Mouse (Mus musculus): ENCODE measurements around the gene Msx1.

The Msx1 gene

DNA sequence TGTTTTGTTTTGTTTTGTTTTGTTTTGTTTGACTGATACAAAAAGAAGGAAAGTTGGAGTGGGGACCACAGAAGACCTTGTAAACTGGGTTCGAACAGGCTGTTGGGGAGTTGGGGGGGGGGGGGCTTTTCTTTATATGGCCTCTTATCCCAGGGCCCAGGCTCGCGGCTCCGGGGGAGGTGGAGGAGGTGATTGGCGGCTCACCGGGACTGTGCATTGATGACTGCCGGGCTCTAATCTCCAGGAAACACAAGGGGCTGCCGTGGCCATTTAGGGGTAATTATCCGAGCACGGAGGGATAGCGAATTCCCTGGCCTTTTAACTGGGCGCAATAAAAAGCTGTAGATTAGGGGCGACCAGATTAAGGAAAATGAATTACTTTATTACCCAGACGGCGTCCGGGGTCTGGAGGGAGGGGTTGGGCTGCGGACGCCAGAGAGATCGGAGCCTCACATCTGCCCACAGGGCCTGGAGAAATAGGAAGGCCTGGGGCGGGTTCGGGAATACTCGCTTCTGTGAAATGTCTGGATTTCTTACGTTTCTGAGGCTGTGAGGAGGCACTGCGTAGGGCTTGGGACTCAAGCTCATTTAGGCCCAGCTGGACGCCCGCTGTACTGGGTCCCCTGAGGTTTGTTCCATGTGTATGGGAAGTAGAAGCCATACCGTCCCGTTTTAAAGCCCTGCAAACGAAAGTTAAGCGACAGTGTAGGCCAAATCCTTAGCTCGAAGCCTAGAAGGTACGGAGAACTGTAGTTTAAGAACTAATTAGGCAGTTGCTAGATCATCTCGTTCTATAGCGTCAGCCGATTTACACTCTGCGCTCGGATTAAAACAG is 1.4 kb upstream of the Msx1 start:
- no peak for DNase-seq (ENCODE audit: low spot score)

DNA sequence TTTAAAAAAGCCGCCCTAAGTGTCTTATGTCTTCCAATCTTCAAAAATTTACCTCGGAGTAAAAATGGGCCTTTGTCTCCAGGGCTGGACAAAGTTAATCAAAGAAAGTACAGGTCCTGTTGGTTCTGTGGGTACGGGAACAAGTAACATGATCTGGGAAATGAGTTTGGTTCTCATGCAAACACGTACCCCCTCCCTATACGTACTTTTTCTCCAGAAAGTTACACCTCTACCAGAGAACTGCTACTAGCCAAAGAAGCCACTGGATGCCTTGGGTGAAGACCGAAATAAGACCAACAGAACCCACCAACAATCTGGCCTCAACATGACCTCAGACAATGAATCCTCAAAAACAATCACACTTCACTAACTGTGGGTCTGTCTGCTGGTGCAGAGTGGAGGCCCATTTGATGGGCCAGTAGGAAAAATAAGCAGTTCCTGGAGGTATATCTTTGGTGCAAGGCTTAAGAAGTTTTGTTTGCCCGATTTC is 773 bp upstream of the Msx1 start:
- DNase-seq (ENCODE audit: low spot score) = no peak

DNA sequence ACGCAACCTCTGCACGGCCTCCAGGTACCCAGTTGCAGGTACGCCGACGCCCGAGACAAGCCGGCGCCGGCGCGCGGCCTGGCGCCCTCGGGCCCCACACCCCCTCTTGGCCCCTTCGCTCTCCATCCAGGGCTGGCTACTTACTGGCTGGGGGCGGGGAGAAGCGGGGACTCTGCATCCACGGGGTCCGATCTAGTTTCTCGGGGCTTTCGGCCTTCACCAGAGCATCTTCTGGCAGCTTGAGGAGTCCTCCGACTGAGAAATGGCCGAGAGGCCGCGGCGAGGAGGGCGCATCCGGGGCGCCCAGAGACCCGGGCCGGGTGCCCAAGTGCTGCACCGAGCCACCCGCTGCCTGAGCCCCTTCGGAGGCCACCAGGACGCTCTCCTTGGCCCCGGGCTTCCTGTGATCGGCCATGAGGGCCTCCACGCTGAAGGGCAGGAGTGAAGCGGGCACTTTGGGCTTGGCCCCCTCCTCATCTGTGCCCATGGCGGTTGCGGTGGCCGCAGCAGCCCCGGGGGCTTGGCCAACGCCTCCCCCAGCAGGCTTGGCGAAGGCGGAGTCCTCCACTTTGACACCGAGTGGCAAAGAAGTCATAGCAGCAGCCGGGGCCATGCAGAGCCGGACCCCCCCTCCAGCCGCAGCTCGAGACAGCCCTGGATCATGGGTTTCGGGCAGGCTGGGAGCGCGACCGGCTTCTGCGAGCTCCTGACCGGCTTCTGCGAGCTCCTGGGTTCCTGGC is 492 bp downstream of the Msx1 start:
- no peak for DNase-seq (ENCODE audit: low spot score)

DNA sequence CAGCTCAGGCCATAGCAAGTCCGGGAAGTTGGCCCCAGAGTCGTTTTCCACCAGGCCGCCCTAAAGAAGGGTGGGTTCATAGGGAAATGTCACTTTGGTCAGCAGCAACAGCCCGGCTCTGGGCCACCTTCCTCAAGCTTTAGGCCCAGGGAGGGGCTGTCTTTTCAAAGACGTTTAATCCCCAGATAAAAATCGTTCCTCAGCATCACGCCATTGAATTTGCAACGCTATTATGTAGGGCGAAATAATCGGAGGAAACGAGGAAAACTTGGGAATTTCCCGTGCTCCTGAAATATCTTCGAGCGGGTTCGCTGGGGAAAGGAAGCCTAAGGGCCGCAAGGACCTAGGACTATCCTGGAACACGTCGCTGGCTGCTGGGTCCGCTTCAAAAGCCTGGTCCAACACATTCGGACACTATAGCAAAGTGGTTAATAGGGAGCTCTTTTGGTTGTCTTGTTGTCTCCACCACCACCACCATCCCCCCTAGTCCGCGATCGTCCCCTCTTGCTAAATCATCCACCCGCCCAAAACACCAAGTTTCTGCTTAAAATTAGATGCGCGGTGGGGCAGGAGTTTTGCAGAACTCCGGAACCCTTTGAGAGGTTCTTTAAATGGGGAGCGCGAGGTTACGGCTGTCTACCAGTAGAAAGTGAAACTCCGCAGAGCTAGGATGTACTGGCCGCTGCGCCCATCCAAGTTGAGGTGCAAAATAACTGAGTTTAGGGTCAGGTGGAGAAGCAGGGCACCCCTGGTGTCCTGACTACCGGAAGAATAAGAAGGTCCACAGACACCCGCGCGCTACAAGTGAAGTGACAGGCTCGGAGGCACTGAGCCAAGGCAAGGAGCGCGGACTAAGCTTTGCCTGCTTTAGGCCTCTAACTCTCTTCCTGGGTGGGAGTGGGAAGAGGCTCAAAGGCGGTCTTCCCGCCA is 1.3 kb downstream of the Msx1 start:
- no peak for DNase-seq (ENCODE audit: low spot score)

DNA sequence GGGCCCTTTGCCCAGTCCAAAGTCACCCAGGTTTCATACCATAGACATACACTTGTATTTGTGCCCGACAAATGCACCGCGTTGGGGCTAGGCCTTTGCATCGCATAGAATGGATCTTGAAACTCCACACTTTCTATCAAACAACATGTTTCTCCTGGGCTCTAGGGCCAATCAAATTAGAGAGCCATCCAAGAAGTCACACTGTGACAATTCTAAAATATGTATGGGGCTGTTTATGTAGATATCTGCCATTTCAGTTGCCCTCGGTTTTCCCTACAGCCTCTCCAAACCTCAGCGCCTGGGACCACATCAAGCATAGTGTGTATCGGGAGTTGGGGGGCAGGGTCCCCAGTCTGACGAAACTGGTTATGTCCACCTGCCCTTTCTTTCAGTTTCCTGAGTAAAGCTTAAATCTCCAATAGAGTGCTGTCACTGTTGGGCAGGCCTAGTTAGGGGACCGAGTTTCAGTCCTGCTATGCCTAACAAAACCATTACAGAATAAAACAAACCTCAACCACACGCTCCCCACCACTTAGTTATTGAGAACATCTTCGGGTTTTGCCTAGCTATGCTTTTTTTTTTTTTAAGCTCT is 2.2 kb downstream of the Msx1 start:
- DNase-seq (ENCODE audit: low spot score) = no peak

DNA sequence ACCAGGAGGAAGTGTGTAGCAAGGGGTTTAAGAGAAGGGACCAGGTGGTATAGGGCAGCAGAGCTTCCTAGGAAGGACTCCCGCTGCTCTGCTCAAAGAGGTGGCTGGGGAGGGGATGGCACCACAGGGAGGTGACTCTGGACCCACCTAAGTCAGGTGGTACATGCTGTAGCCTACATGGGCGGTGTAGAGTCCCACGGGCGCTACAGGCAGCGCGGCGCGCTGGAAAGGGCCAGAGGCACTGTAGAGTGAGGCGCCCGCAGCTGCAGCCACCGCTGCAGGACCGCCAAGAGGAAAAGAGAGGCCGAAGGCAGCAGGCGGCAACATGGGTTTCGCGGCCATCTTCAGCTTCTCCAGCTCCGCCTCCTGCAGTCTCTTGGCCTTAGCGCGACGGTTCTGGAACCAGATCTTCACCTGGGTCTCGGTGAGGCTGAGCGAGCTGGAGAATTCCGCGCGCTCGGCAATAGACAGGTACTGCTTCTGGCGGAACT is 3.2 kb downstream of the Msx1 start:
- no peak for DNase-seq (ENCODE audit: low spot score)

DNA sequence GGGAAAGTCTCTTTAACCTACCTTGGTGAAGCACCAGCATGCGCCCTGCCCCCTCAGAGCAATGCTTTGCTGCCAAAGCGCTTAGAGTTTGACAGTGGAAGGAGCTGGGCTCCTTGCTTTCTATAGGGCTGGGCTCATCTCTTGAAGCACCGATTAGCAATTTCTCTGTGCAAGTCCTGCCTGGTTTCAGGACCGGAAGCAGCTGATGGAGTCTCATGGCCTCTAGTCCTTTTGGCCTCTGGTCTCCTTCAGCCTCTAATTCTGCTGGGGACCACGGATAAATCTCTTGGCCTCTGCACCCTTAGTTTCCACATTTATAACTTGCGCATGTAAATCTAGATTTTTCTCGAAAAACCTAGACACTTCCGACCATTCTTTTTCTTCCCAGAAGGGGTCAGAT is 3.7 kb downstream of the Msx1 start:
- no peak for DNase-seq (ENCODE audit: low spot score)

DNA sequence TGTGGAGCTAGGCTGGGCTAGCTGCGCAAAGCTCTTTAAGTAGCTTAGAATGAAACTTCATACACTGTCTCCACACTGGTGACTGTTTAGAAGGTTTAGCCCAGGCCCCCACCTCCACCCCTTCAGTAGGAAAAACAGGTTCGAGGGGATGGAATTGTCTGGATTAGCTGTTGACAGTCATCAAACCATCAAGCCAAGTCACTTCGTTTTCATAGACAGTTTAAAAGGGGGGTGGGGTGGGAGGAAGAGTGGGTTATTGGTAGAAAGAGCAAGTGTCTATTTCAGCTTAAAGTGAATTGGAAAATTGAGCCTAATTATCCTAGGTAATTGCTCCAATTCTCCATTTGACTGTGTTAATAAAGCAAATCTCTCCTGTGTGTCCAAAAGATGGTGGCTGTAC is 4.4 kb downstream of the Msx1 start:
- no peak for DNase-seq (ENCODE audit: low spot score)

DNA sequence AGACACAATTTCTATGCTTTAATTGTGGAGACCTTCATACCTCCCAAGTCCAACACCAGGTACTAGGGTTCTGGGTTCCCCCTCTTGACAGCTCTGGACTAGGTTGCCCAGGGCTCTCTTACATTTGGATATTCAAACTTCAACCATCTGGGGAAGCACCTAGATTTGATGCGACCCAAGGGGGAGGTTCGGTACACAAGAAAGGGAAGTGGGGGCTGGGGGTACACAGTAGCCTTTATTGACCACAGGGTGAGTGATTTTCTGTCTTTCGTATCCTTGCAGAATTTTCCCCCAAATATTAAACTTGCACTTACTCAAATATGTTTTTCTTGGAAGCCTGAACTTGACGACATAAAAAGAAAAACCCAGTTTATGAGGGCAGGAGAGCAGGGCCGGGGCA is 4.8 kb downstream of the Msx1 start:
- no peak for DNase-seq (ENCODE audit: low spot score)

DNA sequence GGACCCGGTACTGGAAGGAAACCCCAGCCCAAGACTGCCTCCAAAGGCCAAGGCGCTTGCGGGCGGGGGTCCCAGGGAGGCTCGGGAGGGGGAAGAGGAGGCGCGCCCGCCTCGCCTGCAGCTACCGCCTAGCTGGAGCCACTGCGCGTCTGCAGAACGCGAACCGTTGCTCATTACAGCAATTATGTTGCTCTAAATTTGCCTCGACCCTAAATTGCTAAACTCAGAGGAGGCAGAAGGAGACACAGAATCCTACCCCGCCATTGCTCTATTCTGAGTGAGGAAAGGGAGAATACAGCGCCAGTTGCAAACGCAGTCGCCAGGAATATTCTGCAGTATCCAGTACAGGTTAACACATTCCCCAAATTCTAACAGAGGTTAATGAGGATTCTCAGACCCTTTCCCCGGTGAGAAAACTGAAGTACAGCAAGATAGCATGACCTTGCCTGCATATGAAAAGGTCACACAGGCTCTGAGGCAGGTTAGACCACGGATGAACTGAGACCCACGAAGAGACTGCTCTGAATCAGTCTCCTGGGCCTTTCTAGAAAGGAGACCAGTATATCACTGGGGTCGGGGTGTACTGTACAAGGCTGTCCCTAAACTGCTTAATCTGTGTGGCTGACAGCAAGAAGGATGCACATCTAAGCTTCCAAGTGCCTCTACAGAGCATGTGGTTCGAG is 5.7 kb downstream of the Msx1 start:
- DNase-seq (ENCODE audit: low spot score) = no peak

DNA sequence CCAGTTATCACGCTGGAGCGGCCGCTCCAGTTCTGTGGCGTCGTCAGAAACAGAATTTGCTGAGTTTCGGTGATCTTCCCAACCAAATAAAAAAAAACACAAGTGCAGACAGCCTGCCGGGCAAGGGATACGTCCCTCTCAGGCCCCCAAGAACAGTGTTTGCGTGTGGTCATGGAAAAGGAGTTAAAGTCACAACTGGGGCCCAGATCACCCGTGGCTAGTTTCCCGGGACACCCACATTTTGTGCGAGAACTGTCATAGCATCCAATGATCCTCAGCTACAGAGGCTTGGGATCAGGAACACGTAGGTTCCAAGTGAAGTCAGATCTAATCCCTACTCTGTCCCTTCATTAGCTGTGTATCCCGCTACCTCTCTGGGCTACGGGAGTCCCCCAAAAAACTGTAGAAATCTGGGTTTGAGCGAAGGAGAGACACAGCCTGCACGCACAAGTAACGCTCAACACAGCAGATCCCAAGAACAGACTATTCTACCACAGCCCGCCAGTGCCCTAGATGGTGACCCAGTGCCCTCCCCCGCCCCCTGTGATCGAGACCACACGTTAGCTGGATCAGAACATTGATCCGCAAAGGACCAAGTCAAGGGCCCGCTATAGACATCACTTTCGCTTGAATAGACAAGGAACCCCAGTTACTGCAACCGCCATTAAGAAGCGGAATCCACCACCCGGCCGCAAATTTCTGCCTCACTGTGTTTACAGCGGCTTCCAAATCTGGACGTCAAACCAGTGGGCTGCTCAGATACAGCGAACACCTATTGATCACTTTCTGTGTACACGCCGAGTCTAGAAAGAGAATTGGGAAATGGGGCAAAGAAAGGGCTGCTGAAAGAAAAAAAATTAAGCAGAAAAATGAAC is 6.5 kb downstream of the Msx1 start:
- DNase-seq (ENCODE audit: low spot score) = no peak

DNA sequence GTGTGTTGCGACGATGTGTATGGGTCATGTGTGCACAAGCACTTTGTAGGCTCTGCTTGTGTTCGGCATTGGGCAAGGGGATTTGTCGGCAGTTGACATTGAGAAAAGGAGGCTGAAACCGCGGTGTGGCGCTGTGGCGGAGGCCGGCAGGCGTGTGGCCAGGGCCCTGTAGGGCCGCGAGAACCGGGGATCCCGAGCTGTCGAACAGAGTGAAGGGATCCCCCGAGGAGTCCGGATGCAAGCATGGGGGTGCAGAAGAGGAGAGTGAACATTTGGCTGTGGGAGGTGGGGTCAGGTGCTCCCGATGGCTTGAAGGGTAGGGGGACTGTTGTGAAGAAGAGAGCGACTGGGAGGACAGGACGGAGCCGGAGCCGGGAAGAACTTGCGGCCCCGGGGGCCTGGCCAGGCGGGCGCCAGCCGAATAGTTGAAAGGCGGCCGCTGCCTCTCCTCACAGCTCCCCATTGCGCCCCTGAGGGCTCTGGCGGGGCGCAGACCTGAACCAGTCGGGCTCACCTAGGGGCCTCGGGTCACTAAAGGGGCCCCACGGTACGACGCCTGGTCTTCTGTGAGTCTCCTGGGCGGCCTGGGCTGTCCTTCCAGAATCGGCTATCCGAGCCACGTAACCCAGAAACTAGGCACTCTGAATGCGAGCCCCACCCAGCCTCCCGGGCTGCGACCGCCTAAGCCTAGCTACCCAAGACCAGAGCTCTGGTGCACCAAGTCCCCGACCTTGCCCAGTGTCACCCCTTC is 7.3 kb downstream of the Msx1 start:
- DNase-seq (ENCODE audit: low spot score) = no peak

DNA sequence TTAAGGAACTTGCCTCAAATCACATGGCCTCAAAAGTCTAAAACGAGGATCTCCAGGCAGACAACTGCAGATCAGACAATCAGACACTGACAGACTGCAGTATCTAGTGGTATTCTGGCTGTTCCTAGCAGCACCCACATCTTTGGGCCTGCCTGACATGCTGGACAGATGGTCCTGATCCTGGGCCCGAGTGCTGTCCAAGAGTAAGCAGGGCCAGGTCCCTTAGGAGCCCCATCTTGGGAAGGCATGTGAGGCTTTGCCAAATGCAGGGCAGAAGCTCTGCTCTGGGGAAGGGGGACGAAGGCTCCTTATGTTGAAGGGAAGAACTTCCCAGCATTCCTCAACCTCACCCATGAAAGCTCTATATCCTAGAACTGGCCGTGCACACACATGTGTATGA is 8.5 kb downstream of the Msx1 start:
- no peak for DNase-seq (ENCODE audit: low spot score)

DNA sequence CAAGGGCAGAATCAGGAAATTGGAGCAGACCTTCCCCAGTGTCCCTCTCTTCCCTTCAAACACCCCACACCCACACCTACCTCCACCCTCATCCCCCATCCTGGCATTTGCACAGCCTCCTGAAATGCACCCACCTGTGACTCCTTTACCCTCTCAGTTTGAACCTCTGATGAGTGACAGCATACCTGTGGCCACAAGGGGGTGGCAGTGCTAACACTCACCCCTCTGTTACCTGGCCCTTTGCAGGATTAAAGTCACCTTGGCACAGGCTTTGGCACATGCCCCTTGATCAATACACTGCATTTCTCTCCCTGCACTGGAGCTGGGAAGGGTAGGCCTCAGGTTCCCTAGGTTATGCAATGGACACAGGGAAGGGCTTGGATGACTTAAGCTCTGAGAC is 10.2 kb downstream of the Msx1 start:
- DNase-seq (ENCODE audit: low spot score) = no peak

DNA sequence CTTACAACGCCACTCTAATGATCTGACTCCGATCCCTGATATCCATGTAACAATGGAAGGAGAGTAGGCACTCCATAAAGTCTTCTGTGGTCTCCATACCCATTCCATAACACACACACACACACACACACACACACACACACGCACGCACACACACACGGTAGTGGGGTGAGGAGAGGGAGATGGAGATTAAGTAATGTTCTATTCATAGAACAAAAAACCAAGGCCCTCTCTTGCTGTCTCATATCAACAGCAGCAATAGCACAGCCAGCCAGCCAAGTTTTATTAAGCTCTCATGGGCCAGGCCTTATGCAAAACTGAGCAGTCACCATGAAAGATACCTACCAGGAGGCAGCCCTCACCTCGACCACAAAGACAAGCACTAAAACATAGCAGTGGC is 19.1 kb downstream of the Msx1 start:
- no peak for DNase-seq (ENCODE audit: low spot score)

DNA sequence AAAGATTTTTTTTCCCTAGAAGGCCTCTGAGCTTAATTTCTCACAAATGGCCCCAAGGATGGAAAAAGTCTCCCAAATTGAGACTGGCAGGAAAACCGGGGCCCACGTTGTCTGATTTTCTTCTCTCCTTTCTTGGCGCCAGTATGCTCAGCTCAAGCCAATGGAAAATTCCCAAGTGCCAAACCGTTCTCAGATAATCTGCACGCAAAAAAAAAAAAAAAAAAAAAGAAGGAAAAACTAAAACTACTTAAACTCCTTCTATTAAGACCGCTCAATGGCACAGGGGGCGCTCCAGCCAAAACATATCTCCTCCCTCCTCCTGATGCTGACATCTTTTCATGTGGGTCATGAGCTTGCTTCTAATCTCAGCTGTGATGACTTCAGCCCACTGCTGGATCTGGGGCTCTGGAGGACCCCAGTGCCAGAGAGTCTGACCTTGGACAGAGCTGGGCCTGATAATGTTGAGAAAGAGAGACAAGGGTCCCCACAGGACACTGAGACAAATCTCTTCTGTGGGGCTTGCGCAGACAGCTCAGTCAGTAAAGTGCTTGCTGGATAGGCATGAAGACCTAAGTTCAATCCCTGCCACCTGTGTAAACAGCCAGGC is 19.8 kb downstream of the Msx1 start:
- no peak for DNase-seq (ENCODE audit: low spot score)

DNA sequence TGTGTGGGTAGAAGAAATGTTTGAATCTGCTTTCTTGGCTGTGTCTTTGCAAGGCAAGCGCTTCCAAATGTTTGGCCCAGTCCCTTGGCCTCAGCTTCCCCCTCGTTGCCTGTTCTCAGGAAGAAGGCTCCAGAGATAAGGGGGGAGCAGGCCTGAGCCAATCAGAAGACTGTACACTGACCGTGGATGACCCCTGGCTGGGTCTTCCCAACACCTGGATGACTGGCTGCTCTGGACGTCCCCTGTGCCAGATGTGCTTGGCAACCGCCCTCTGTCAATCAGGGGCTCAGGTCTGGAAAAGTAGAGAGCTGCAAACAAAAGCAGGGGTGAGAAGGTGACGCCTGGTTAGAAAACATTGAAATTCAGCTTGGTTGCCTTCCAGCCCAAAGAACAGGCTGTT is 27.1 kb downstream of the Msx1 start:
- DNase-seq (ENCODE audit: low spot score) = no peak

DNA sequence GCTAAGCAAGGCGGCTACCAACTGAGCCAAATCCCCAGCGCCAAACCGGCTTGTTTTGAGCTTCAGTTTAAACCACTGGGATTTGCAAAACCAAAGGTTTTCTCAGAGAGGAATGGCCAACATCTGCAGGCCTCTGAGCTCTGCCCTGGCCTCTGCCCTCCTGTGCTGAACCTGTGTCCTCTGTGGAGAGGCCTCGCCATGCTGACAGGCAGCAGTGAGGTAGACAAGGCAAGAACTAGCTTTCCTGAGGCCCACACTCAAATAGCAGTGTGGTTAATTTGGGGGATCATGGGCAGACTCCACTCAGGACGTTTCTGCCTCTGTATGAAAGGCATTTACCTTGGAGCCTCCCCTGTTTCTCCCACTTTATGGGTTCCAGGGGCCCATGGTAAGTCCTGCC is 27.6 kb downstream of the Msx1 start:
- DNase-seq (ENCODE audit: low spot score) = no peak

DNA sequence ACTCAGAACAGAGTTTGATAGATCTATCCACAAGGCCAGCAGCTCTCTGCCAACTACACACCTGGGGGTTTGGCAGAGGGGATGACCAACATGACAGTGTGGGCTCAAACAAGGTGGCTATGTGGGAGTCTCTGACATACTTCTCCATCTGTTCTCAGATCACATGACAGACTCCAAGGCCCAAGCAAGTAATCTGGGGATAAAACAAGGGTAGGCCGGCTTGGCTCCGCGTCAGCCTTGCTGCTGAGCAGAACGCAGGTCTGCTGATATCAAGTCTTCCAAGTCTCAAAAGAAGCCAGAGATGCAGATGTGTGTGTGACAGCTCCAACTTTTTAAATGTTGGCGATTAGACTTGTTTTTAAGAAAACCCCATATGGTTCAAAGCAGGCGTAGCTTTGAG is 28.7 kb downstream of the Msx1 start:
- no peak for DNase-seq (ENCODE audit: low spot score)

All from layer of hippocampus, adult 11-12 months (tissue).